Mouse (Mus musculus) adrenal gland (tissue): ENCODE results near the gene Aplnr.

Experiments used
- intact Hi-C: fragments of 180-260 bp; cut with DNase I; formaldehyde crosslinking; loops from one replicate; pipeline ENCODE4 v1.15.1; 2025

The Aplnr gene

DNA sequence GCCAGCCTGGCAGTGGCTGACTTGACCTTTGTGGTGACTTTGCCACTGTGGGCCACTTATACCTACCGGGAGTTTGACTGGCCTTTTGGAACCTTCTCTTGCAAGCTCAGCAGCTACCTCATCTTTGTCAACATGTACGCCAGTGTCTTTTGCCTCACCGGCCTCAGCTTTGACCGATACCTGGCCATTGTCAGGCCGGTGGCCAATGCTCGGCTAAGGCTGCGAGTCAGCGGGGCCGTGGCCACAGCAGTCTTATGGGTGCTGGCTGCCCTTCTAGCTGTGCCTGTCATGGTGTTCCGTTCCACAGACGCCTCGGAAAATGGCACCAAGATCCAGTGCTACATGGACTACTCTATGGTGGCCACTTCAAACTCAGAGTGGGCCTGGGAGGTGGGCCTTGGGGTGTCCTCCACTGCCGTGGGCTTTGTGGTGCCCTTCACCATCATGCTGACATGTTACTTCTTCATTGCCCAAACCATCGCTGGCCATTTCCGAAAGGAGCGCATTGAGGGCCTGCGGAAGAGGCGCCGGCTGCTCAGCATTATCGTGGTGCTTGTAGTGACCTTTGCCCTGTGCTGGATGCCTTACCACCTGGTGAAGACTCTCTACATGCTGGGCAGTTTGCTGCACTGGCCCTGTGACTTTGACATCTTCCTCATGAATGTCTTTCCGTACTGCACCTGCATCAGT is 951 bp downstream of the Aplnr start:
- intact Hi-C loops = no loop called here

DNA sequence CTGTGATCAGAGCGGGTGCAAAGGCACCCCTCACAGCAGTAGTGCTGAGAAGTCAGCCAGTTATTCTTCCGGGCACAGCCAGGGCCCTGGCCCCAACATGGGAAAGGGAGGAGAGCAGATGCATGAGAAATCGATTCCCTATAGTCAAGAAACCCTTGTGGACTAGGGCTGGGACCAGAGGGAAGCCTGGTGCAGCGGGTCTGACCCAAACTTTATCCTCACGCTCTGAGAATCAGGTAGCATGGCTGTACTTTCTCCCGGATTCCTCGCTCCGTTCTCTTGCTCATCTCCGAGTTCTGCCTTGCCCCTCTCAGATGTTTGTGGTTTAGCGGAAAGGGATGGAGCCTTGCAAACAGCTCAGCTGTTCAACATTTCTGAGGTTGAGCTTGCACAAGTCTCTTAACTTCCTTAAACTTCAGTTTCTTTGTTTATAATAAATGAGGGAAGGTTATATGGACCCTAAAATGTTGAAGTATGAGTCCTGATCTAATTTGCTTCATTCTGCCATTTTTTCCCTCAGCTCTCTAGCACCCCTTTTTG is 1.6 kb downstream of the Aplnr start:
- intact Hi-C loops = no loop called here

DNA sequence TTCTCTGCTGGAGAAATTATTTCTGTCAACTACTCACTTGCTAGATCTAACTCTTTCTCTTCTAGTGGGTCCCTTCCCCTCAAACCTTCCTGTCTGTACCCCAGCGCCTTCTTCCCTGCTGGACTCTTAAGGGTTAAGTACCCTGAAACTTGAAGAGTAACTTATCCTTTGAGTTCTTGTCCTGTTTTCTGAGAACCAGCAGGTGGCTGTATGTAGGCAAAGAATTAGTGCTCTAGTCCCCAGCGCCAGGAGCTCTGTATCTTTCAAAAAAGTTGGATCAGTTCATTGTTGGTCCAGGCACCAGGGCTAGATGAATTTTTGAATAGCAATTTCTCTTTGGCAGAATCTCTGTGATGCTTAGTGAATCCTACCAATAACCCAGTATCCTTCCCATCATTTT is 2.1 kb downstream of the Aplnr start:
- intact Hi-C loops = no loop called here

DNA sequence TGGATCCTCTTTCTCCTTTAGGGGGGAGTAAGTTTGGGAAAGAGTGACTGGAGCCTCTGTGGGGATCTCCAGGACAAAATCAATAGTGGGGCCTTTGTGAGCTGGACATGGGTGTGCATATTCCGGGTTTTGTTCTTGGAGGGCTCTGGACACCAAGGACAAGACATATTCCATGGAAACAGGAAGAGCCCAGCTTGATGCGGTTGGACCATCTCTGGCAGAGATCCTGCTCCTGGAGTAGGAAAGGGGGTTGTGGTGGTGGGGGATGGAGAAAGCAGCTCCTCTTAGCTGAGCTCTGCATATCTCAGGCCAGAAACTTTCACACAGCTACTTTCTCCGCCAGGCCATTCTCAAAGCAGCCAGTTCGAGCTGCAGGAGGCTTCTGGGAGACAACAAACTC is 3.4 kb downstream of the Aplnr start:
- intact Hi-C loops = no loop called here

DNA sequence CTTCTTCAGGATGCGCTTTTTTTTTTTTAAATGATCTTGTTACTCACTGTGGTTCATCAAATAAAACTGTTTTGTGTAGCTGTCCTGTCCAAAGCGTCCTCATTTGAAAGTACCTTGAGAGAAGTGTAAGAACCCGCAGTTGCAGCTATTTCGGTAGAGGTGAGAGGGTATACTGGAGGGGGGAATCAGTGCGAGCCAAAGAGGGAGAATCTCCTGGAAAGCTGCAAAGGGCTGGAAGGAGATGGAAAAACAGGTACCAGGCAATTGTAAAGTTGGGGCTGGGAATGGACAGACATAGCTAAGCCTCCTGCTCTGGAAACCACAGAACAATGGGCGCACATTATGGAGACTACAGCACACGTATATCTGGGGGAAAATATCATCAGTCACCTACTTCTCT is 3.8 kb downstream of the Aplnr start:
- intact Hi-C loops = no loop called here

DNA sequence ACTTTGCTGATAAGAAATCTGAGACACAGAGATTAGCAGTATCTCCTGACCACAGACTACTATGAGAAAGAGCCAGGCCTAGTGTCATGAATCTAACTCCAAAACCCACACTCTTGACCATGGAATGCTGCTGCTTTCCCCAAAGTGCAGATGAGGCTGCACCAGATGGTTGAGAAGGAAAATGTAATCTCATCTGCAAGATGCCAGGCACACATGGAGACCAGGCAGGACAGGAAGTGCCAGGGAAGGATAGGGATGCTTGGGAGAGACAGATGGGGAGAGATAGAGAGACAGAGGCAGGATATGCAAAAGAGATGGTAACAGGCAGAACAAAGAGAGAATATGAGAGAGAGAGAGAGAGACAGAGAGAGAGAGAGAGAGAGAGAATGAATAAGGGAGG is 4.8 kb downstream of the Aplnr start:
- intact Hi-C loops = no loop called here

DNA sequence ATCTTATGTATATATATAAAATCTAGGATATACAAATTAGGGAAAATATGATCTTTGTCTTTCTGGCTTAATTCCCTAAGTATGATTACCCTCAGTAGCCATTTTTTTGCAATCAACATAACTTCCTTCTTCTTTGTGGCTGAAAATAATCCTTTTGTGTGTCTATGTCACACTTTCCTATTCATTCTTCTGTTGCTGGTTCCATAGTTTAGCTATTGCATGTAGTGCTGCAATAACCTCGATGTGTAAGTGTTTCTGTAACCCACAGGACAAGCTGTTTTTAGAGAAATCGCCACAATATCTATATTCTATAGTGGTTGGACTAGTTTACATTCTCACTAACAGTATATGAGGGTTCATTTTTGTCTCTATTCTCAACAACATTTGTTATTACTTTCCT is 8.9 kb downstream of the Aplnr start:
- intact Hi-C loops = no loop called here

DNA sequence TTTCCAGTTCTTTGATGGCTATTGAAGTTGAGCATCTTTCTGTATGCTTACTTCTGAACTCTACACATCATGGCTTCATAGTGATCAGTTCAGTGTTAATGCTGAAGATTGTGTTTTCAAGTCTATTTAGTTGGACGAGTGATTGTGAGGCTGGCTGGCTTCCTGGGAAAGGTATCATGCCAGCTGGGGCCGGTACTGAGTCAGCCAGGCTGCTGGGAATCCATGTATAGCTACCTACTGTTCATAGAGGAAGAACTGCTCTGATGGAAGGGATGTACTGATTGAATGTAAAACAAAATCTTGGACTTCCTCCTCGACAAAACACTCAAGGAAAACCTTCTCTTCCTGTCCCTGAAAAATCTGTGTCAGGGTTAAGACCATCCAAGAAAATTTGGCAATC is 9.3 kb downstream of the Aplnr start:
- intact Hi-C loops = no loop called here

DNA sequence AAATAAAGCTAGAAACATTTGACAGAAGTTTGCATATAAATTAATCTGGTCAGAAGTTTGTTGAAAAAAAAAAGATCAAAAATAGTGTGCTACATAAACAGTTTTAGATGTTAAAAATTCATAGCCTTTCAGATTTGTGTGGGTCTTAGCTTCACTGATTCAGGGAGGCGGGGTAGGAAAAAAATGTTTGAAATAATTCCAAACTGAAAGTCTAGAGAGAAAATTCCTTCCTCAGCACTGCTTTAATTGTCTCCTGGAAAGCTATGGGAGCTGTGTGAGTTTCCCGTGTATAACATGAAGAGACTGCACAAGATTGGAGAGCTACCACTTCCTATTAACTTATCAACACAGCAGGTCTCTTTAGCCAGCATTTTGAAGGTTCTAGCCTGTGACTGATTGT is 11.5 kb downstream of the Aplnr start:
- intact Hi-C loops = no loop called here

DNA sequence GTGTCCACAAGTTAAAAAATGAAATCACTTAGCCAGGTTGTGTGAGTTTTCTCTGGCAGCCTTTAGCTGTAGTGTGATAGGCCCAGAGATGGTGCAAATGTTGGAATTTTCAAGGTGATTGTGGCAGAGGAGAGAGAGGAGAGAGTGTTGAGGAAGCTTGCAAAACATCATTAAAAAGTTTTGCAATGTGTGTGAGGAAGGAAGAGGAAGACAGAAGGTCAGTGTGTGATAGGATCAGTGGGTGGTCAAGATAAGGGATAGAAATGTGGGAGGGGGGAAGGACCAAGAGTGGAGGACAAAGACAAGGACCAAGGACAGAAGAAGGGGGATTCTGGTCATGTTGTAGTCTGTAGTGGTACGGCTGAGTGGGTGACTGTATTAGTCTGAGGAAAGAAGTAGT is 14.3 kb downstream of the Aplnr start:
- intact Hi-C loops = no loop called here

DNA sequence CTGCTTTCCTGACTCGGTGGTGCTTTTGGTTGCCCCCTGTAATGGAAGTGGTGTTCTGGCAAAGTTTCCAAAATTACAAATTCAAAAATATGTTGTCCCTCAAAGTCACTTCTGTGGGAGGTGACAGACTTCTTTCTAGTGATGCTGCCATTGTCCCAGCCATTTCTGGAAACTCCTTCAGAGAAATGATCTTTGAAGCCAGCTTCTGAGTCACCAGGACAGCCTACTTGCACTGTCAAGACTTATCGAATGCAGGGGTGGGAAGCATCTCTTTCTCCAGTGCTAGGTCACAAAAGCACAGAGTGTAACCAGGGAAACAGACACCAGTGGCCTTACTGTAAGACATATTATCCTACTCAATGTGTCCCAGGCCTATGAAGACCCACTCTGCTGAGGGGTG is 15.2 kb downstream of the Aplnr start:
- intact Hi-C loops = no loop called here

DNA sequence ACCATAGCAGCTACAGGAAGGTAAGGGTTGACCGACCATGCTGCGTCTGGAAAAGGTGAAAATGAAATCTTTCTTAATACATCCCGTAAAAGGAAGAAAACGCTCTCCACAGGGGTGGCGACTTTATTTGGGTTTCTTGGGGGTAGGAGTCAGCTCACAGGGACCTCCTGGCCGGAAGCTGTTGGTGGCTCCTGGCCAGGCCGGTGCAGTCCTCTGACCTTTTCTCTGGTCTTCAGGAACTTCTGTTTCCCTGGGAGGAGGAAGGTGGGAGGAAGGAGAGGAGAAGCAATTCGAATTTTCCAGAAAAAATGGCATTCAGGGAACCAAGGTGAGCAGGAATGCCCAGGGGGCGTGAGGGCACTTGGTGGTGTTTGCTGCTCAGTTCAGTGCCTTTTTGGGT is 19.3 kb downstream of the Aplnr start:
- intact Hi-C loops = no loop called here

DNA sequence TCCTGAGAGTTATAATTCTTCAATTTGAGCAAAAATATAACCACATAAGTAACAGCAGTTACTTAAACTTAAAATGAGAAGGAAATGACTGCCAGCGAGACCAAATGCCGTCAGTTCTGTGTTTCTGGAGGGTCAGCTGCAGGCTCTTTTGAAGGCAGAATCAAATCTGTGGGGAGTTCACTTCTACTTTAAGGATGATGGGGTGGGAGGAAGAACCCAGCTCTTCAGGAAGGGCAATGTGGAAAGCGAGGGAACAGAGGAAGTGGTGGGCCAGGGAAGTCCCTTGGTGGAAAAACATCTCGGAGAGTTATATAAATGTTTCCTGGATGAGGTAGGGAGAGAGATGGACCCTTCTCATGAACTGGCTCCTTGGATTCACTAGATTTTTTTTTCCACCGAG is 20.1 kb downstream of the Aplnr start:
- intact Hi-C loops = no loop called here

DNA sequence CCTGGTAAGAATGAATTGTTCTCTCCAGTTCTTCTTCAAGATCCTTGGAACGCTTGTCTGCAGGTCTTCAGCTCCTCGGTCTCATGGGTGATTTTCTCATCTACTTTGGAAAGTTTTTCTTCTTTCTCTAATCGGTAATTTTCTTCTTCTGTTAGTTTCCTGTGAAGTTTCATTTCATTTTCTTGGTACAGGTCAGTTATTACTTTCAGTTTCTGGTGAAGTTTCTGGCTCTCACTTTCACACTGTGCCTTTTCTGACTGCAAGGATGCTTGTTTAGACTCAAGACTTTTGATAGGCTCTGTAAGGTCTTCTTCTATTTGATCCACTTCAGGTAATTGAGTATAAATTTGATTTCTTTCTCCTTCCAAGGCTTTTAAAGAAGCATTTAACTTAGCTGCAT is 21.4 kb downstream of the Aplnr start:
- intact Hi-C loops = no loop called here

DNA sequence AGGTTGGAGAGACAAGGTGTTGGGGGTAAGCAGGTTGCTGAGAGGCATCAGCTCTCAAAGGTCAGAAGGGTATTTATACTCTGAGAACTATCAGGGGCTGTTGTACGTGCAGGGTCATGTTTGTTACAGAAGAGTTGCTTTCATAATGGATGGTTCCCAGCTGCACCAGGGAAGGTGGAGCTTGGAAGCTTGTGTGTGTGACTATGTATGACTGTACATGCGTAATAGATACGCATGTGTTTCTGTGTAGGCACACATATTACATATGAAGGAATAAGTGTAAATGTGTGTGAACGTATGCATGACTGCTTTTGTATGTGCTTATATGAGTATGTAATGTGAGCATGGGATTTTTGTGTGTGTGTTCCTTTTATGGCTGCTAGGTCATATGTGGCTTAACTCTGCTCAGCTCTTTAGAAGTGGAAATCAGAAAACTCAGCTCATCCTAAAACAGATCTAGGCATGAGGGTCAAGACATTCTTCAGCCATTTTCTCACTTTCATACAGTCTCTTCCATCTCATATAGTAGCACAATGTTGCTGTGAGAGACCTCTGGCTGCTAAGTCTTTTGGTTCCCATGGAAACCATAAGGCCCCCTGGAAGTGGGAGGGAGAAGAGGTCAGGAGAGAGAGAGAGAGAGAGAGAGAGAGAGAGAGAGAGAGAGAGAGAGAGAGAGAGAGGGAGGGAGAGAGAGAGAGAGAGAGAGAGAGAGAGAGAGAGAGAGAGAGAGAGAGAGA is 25.0 kb downstream of the Aplnr start:
- intact Hi-C loops = no loop called here

DNA sequence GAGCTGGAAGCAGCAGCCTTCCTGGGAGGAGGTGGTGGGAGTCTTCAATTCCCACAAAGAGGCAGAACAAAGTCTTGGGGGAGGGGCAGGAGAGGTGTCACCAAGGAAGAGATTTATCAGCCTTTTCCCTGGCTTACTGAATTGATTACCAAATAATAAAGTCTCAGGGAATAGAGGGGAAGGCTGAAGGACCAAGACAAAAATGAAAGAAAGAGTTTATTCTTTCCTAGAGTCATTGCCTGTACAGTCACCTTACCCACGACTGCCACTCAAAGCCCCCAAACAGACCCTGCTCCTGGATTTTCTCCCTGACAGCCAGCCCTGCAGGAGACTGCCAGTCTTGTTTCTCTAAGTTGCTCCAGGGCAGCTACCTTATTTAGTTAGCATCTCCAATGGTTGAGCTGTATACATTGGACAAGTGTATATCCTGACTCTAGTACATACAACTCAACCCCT is 25.6 kb downstream of the Aplnr start:
- intact Hi-C loops = no loop called here

DNA sequence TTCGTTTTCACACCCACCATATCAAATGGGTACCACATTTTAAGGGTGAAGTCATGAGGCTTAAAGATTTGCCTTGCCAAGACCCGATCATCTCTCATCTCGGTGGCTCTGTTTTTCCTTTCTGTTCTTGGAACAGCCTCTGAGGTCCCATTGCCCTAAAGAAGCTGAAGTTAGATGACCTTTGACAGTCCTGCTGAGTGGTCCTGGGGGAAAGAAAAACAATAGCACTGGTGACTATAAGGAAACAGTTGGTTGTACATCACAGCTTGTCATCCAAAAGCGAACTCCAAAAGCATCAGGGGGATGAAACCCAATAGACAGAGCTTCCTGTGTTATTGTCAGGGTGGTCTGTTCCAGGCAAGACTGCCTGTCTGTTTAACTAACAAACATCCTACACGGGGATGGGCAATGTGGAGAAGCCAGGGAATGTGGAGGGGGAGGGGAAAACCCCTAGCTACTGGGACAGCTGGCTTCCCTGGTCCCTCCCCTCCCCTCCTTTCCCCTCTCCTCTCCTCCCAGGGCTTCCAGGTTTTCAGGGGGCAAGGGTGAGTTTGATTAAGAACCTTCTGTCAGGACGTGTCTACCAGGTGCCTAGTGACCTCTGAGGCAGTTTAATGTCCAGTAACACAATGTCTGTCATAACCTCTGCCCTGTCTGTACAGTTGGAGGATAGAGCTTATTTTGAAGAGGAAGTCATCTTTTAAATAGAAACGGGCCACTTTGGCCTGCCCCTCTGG is 27.5 kb downstream of the Aplnr start:
- intact Hi-C loops = no loop called here

DNA sequence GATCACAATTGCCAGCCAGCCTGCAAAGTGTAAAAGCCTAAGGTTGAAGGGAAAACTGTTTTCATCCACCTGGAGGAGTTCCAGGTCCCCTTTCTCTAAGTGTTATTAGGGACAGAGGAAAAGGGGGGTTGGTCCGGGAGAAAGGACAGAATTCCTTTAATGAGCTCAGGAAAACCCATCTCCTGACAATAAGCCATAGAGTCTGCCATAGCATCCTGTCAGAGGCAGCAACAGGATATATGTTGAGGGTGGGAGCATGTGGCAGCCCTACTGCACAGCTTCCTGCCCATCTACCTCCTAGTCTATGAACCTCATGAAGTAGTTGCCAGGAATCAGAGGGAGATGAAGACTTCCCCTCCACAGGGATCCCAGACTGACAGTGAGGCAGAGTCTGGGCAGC is 31.6 kb downstream of the Aplnr start:
- intact Hi-C loops = no loop called here

DNA sequence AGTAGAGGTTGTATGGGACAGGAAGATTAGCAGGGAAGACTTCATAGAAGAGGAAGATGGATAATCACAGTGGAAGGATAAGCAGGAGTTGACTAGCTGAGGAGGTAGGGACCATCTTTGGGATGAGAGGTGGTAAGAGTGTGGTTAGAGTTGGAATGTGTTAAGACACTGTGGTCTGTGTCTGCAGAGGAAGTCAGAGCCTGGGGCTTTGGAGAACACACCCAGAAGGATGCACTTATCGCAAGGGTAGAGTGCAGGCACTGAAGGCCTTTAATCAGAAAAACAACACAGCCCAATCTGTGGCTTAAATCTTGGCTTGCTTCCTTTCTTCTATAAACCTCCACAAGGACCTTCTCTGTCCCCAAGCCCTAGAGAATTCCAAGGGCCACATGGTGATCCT is 32.3 kb downstream of the Aplnr start:
- intact Hi-C loops = no loop called here

DNA sequence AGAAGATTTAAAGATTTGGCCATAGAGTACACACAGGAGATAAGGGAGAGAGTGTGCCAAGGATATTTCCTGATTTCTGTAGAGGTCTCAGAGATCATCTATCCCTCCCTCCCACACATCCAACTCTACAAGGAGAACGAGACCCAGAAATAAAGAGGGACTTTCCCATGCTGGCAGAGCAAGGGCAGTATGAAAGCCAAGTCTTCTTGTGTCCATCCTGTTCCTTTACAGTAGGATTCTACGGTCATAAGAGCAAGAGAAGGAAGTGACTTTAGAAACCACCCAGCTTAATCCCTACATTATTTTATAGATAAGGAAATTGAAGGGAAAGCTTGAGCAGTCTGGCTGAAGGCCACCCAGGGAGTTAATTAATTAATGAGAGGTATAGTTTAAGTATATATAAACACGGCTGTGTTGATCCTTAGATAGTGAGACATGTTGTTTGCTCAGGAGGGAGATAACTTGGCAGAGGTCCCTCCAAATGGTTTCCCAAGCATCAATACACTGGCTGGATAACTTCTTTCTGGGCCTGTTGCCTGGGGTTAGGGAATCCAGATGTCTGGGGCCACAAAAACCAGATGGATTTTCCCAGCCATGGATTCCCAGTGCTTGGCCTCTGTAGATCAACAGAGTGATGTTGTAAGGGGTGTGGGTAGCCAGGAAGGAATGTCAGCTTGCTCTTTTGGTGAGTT is 36.2 kb downstream of the Aplnr start:
- intact Hi-C loops = no loop called here

DNA sequence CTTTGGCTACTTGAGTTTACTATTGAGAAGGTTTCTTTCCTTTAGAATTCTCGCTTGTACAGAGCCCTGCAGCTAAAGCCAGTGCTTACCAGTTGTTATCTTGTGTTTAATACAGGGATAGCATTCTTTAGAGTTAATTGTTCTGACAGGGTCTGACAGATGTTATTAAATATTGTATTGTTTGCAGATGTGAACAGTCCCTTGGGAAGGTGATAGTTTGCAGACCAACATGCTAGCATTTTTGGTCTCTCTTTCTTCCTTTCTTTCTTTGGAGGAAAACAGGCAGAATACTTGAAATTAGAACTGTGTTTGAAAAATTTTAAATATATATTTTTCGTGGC is 36.7 kb downstream of the Aplnr start:
- intact Hi-C loops = no loop called here

DNA sequence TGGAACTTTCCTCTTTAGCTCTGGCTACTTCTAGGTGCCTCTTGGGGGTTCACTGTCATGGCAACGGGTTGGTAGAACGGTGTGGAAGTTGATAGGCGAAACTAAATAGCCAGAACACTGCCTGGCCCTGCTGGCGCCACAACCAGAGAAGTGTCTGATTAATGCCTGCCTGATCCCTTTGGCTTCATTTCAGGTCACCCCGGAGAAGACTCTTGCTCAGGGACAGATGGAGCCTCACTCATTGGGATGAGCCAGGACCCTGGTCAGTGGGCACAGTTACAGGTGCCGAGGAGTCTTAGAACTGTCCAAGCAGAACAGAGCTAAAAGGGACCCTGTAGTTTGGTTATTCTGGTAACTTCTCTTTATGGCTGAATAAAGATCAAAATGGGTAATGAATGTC is 37.5 kb downstream of the Aplnr start:
- intact Hi-C loops = no loop called here
